Mouse (Mus musculus) myocyte (in vitro differentiated cells): Measurements from ENCODE around the gene Cep104. TPM values are rescaled to one million over a fixed set of nuclear protein-coding genes. Genes with fewer than 3 reads are reported as not detected.
A peak's percentile ranks its signal among the peaks of the same experiment; 100 is the strongest.

Experiments used
- H3K27me3 ChIP-seq: one replicate; pipeline ENCODE4 v1.6.1; 2011; ENCODE audit not compliant: control insufficient read depth, insufficient read depth, insufficient read length
- H3K36me3 ChIP-seq: one replicate; pipeline ENCODE4 v1.6.1; 2011; ENCODE audit not compliant: control insufficient read depth, insufficient read depth
- H3K4me2 ChIP-seq: one replicate; pipeline ENCODE4 v1.6.1; 2011; ENCODE audit warnings: low read depth, control low read depth
- H3K4me3 ChIP-seq: one replicate; pipeline ENCODE4 v1.5.1; 2011; ENCODE audit warnings: mild to moderate bottlenecking, control low read depth, moderate library complexity
- H3K79me2 ChIP-seq: one replicate; pipeline ENCODE4 v1.6.1; 2011; ENCODE audit not compliant: control insufficient read depth, insufficient read depth
- H3ac ChIP-seq: one replicate; pipeline ENCODE4 v1.6.1; 2011; ENCODE audit not compliant: control insufficient read depth, insufficient read length
- CEBPB ChIP-seq: IDR thresholded peaks from 2 replicates; pipeline ENCODE4 v1.6.1; 2011; ENCODE audit warnings: mild to moderate bottlenecking, moderate library complexity; ENCODE audit not compliant: poor library complexity, insufficient read depth, severe bottlenecking
- E2F4 ChIP-seq: IDR thresholded peaks from one replicate; pipeline ENCODE4 v1.6.1; 2011; ENCODE audit warnings: mild to moderate bottlenecking, control low read depth, moderate library complexity; ENCODE audit not compliant: insufficient read depth
- MAX ChIP-seq: IDR thresholded peaks from one replicate; pipeline ENCODE4 v1.6.1; 2011; ENCODE audit warnings: low read depth, mild to moderate bottlenecking, control low read depth
- MYOD1 ChIP-seq, 3 experiments: IDR thresholded peaks; one replicate each; pipeline ENCODE4 v1.6.1; 2011; ENCODE audit warnings: control low read depth in 2 of 3, low read depth in 2 of 3, mild to moderate bottlenecking in 2 of 3, moderate library complexity in 1 of 3; ENCODE audit not compliant: insufficient read length in 2 of 3, control insufficient read depth in 1 of 3
- MYOG ChIP-seq, 3 experiments: IDR thresholded peaks; one replicate each; pipeline ENCODE4 v1.6.1; 2011; ENCODE audit warnings: control low read depth in 2 of 3, low read depth in 2 of 3, mild to moderate bottlenecking in 2 of 3; ENCODE audit not compliant: insufficient read length in 2 of 3, control insufficient read depth in 1 of 3, insufficient read depth in 1 of 3
- POLR2A ChIP-seq: IDR thresholded peaks from one replicate; pipeline ENCODE4 v1.6.1; 2011; ENCODE audit warnings: low read depth, mild to moderate bottlenecking, control low read depth, moderate library complexity; ENCODE audit not compliant: insufficient read length
- POLR2AphosphoS2 ChIP-seq: IDR thresholded peaks from one replicate; pipeline ENCODE4 v1.6.1; 2011; ENCODE audit warnings: low read depth, control low read depth; ENCODE audit not compliant: insufficient read length
- REST ChIP-seq: IDR thresholded peaks from one replicate; pipeline ENCODE4 v1.6.1; 2011; ENCODE audit warnings: mild to moderate bottlenecking, control low read depth, moderate library complexity; ENCODE audit not compliant: insufficient read depth, insufficient read length
- SRF ChIP-seq: IDR thresholded peaks from one replicate; pipeline ENCODE4 v1.6.1; 2011; ENCODE audit warnings: low read depth; ENCODE audit not compliant: control insufficient read depth, insufficient read length
- TCF12 ChIP-seq: IDR thresholded peaks from one replicate; pipeline ENCODE4 v1.6.1; 2011; ENCODE audit warnings: mild to moderate bottlenecking, control low read depth; ENCODE audit not compliant: poor library complexity, insufficient read depth, severe bottlenecking
- TCF3 ChIP-seq: IDR thresholded peaks from one replicate; pipeline ENCODE4 v1.6.1; 2011; ENCODE audit warnings: low read depth, control low read depth; ENCODE audit not compliant: insufficient read length
- USF1 ChIP-seq: IDR thresholded peaks from one replicate; pipeline ENCODE4 v1.6.1; 2011; ENCODE audit warnings: low read depth, mild to moderate bottlenecking, control low read depth, moderate library complexity
- polyA plus RNA-seq: library from polyadenylated mRNA; unstranded; fragments of >200 nt; fragmentation: generic; extraction: Trizol; gene quantifications from one replicate; pipeline ENCODE4 v1.2.1, GENCODE M21; 2012; ENCODE audit warnings: missing spikeins

Gene Cep104
- polyA plus RNA-seq, 1 experiment = 21.7 TPM

- H3K27me3 ChIP-seq = no peaks in the 10 kb centered on the region
- no peak overlapping the region for H3K4me3 ChIP-seq
- no peak overlapping the region for H3ac ChIP-seq
- no peak overlapping the region for H3K4me2 ChIP-seq
- peaks cover 14% of the 10 kb centered on the region for H3K36me3 ChIP-seq
- no peak for TF ChIP-seq SRF
- no peak for TF ChIP-seq MYOG (IDR thresholded peaks at IDR 0.05; ENCODE audit: control insufficient read depth in 1 of 3, insufficient read depth in 1 of 3, insufficient read length in 2 of 3, low read depth in 2 of 3)
- TF ChIP-seq TCF3 = no peak
- TF ChIP-seq E2F4 = no peak
- no peak for TF ChIP-seq REST
- TF ChIP-seq USF1 = no peak
- no peak for TF ChIP-seq MYOD1 (IDR thresholded peaks at IDR 0.05; ENCODE audit: control insufficient read depth in 1 of 3, insufficient read length in 2 of 3, low read depth in 2 of 3)
- TF ChIP-seq TCF12 = no peak
- no peak for TF ChIP-seq CEBPB
- no peak for TF ChIP-seq MAX
- no peak for TF ChIP-seq POLR2A
- H3K79me2 ChIP-seq = peaks cover 32% of the 10 kb centered on the region
These were observed 40.5 kb downstream of the Cep104 start for GRCm38 (mm10) chr4:154015476-154015875.

GRCm38 (mm10) chr4:154019571-154019970 is 44.6 kb downstream of the Cep104 start:
- TF ChIP-seq TCF3 (no peak), SRF (no peak), MAX (no peak), POLR2A (no peak), TCF12 (no peak), USF1 (no peak), MYOD1 (IDR thresholded peaks at IDR 0.05; ENCODE audit: control insufficient read depth in 1 of 3, insufficient read length in 2 of 3, low read depth in 2 of 3) (no peak), MYOG (IDR thresholded peaks at IDR 0.05; ENCODE audit: control insufficient read depth in 1 of 3, insufficient read depth in 1 of 3, insufficient read length in 2 of 3, low read depth in 2 of 3) (no peak), E2F4 (no peak), POLR2AphosphoS2 (no peak)
- H3K36me3 ChIP-seq = peaks cover 14% of the 10 kb centered on the region
- H3K79me2 ChIP-seq = peaks cover 6% of the 10 kb centered on the region

GRCm38 (mm10) chr4:154021432-154021831 is 46.4 kb downstream of the Cep104 start:
- Histone ChIP-seq H3K4me2 (no peak overlapping the region), H3ac (no peak overlapping the region), H3K4me3 (no peak overlapping the region), H3K27me3 (no peaks in the 10 kb centered on the region), H3K36me3 (peaks cover 14% of the 10 kb centered on the region), H3K79me2 (no peaks in the 10 kb centered on the region)
- TF ChIP-seq MAX (no peak), MYOG (IDR thresholded peaks at IDR 0.05; ENCODE audit: control insufficient read depth in 1 of 3, insufficient read depth in 1 of 3, insufficient read length in 2 of 3, low read depth in 2 of 3) (no peak), POLR2A (no peak), TCF12 (no peak), SRF (no peak), E2F4 (no peak), TCF3 (no peak), MYOD1 (IDR thresholded peaks at IDR 0.05; ENCODE audit: control insufficient read depth in 1 of 3, insufficient read length in 2 of 3, low read depth in 2 of 3) (no peak), CEBPB (no peak), REST (no peak), POLR2AphosphoS2 (no peak), USF1 (no peak)

More at GRCm38 (mm10) chr4:154019571-154019970, 44.6 kb downstream of the Cep104 start:
- Histone ChIP-seq H3K4me2 (no peak overlapping the region), H3K4me3 (no peak overlapping the region), H3ac (no peak overlapping the region), H3K27me3 (no peaks in the 10 kb centered on the region)

GRCm38 (mm10) chr4:154022407-154022806 is 47.4 kb downstream of the Cep104 start:
- H3K4me2 ChIP-seq = no peak overlapping the region
- no peaks in the 10 kb centered on the region for H3K79me2 ChIP-seq
- TF ChIP-seq SRF (no peak), USF1 (no peak), REST (no peak), POLR2AphosphoS2 (peak; percentile 51), MYOD1 (IDR thresholded peaks at IDR 0.05; ENCODE audit: control insufficient read depth in 1 of 3, insufficient read length in 2 of 3, low read depth in 2 of 3) (no peak), POLR2A (no peak)
- no peak overlapping the region for H3ac ChIP-seq
- peaks cover 14% of the 10 kb centered on the region for H3K36me3 ChIP-seq
- no peak overlapping the region for H3K4me3 ChIP-seq
- H3K27me3 ChIP-seq = peaks cover 8% of the 10 kb centered on the region

GRCm38 (mm10) chr4:154022844-154023243 is 47.9 kb downstream of the Cep104 start:
- H3K36me3 ChIP-seq = peaks cover 14% of the 10 kb centered on the region
- H3K79me2 ChIP-seq = no peaks in the 10 kb centered on the region
- H3K4me2 ChIP-seq = no peak overlapping the region

More at GRCm38 (mm10) chr4:154022844-154023243, 47.9 kb downstream of the Cep104 start:
- Histone ChIP-seq H3ac (no peak overlapping the region), H3K27me3 (peaks cover 13% of the 10 kb centered on the region), H3K4me3 (no peak overlapping the region)
- no peak for TF ChIP-seq CEBPB
- no peak for TF ChIP-seq TCF3
- no peak for TF ChIP-seq TCF12
- peak; percentile 33 for TF ChIP-seq POLR2AphosphoS2
- TF ChIP-seq MYOD1 (IDR thresholded peaks at IDR 0.05; ENCODE audit: control insufficient read depth in 1 of 3, insufficient read length in 2 of 3, low read depth in 2 of 3) = no peak
